Mouse (Mus musculus): ENCODE data around the gene Prdm5.

Prdm5 gene

GRCm38 (mm10) chr6:65778861-65779688, at the start of gene Prdm5:
Prdm5 (plus strand) TSS chr6:65778988.
- in situ Hi-C loops (cut with MboI) = no loop called here

- in situ Hi-C loops (cut with MboI) = no loop called here
Measured at GRCm38 (mm10) chr6:65739442-65739841, 39.3 kb upstream of the Prdm5 start.

GRCm38 (mm10) chr6:65743144-65743870, 35.5 kb upstream of the Prdm5 start:
- in situ Hi-C loops (cut with MboI) = no loop called here

- in situ Hi-C loops (cut with MboI) = no loop called here
Measured at GRCm38 (mm10) chr6:65743871-65744202, 35.0 kb upstream of the Prdm5 start.

GRCm38 (mm10) chr6:65758214-65758613, 20.6 kb upstream of the Prdm5 start:
- in situ Hi-C loops (cut with MboI) = no loop called here

- in situ Hi-C loops (cut with MboI) = no loop called here
Measured at GRCm38 (mm10) chr6:65759174-65759573, 19.6 kb upstream of the Prdm5 start.

- in situ Hi-C loops (cut with MboI) = no loop called here
Measured at GRCm38 (mm10) chr6:65760073-65760472, 18.7 kb upstream of the Prdm5 start.

- in situ Hi-C loops (cut with MboI) = no loop called here
Measured at GRCm38 (mm10) chr6:65764459-65764858, 14.3 kb upstream of the Prdm5 start.

- in situ Hi-C loops (cut with MboI) = no loop called here
Measured at GRCm38 (mm10) chr6:65765057-65765456, 13.7 kb upstream of the Prdm5 start.

GRCm38 (mm10) chr6:65765752-65766397, 12.9 kb upstream of the Prdm5 start:
- in situ Hi-C loops (cut with MboI) = no loop called here

- in situ Hi-C loops (cut with MboI) = no loop called here
Measured at GRCm38 (mm10) chr6:65767911-65768310, 10.9 kb upstream of the Prdm5 start.

GRCm38 (mm10) chr6:65773566-65773965, 5.2 kb upstream of the Prdm5 start:
- in situ Hi-C loops (cut with MboI) = no loop called here

GRCm38 (mm10) chr6:65779689-65780233, 973 bp downstream of the Prdm5 start:
- in situ Hi-C loops (cut with MboI) = no loop called here

GRCm38 (mm10) chr6:65781441-65781840, 2.7 kb downstream of the Prdm5 start:
- in situ Hi-C loops (cut with MboI) = no loop called here

- in situ Hi-C loops (cut with MboI) = no loop called here
Measured at GRCm38 (mm10) chr6:65783670-65784069, 4.9 kb downstream of the Prdm5 start.

GRCm38 (mm10) chr6:65792923-65793322, 14.1 kb downstream of the Prdm5 start:
- in situ Hi-C loops (cut with MboI) = no loop called here

GRCm38 (mm10) chr6:65796552-65796951, 17.8 kb downstream of the Prdm5 start:
- in situ Hi-C loops (cut with MboI) = no loop called here

GRCm38 (mm10) chr6:65797276-65797675, 18.5 kb downstream of the Prdm5 start:
- in situ Hi-C loops (cut with MboI) = no loop called here

- in situ Hi-C loops (cut with MboI) = no loop called here
Measured at GRCm38 (mm10) chr6:65798390-65798789, 19.6 kb downstream of the Prdm5 start.

- in situ Hi-C loops (cut with MboI) = no loop called here
Measured at GRCm38 (mm10) chr6:65811685-65812084, 32.9 kb downstream of the Prdm5 start.

- in situ Hi-C loops (cut with MboI) = no loop called here
Measured at GRCm38 (mm10) chr6:65818039-65818747, 39.4 kb downstream of the Prdm5 start.

- in situ Hi-C loops (cut with MboI) = no loop called here
Measured at GRCm38 (mm10) chr6:65828656-65829055, 49.9 kb downstream of the Prdm5 start.
